Mouse (Mus musculus) stomach, postnatal 0 days (tissue): ENCODE measurements at regions not wholly inside any gene's neighbourhood (a gene's known extent, or its start where the extent isn't known, plus 50 kb on each side); places are given as distances from the start of the nearest gene placed in this dataset.
A peak's percentile ranks its signal among the peaks of the same experiment; 100 is the strongest.

Experiments
- ATAC-seq: fragments of 200-750 bp; cut with Nextera tagmentation; 2 replicates; pipeline ENCODE4 v1.8.0; 2017; ENCODE audit not compliant: low FRiP score, low TSS enrichment
- DNase-seq: peaks from one replicate; pipeline ENCODE4 v3.0.0-alpha.2; 2016; ENCODE audit warnings: low spot score
- H3K27ac ChIP-seq: fragments of 300-500 bp; sonication (generic); replicated peaks from 2 replicates; pipeline ENCODE4 v1.5.1; 2014; ENCODE audit warnings: mild to moderate bottlenecking, control low read depth
- H3K27me3 ChIP-seq: fragments of 300-500 bp; sonication (generic); 2 replicates; pipeline ENCODE4 v1.6.1; 2014; ENCODE audit warnings: low read length; ENCODE audit not compliant: control insufficient read depth, insufficient read depth
- H3K36me3 ChIP-seq: fragments of 300-500 bp; sonication (generic); 2 replicates; pipeline ENCODE4 v1.6.1; 2014; ENCODE audit warnings: low read length, mixed read lengths; ENCODE audit not compliant: control insufficient read depth, insufficient read depth
- H3K4me1 ChIP-seq: fragments of 300-500 bp; sonication (generic); replicated peaks from 2 replicates; pipeline ENCODE4 v1.6.1; 2014; ENCODE audit warnings: antibody characterized with exemption; ENCODE audit not compliant: control insufficient read depth, insufficient read depth
- H3K4me2 ChIP-seq: fragments of 300-500 bp; sonication (generic); replicated peaks from 2 replicates; pipeline ENCODE4 v1.6.1; 2014; ENCODE audit warnings: low read depth, mild to moderate bottlenecking, control low read depth, moderate library complexity
- H3K4me3 ChIP-seq: fragments of 300-500 bp; sonication (generic); 2 replicates; pipeline ENCODE4 v1.5.1; 2014; ENCODE audit warnings: low read depth, low read length, control low read depth
- H3K9ac ChIP-seq: fragments of 300-500 bp; sonication (generic); 2 replicates; pipeline ENCODE4 v1.6.1; 2014; ENCODE audit warnings: mild to moderate bottlenecking, low read length, control low read depth, mixed read lengths
- H3K9me3 ChIP-seq: fragments of 300-500 bp; sonication (generic); 2 replicates; pipeline ENCODE4 v1.6.1; 2016; ENCODE audit warnings: low read length; ENCODE audit not compliant: control insufficient read depth
- CTCF ChIP-seq: IDR thresholded peaks from 2 replicates; pipeline ENCODE4 v1.5.1; 2016; ENCODE audit warnings: antibody characterized with exemption, low read depth, mild to moderate bottlenecking, moderate library complexity
- EP300 ChIP-seq: optimal IDR thresholded peaks from 2 replicates; pipeline ENCODE3; 2016; ENCODE audit warnings: antibody characterized with exemption
- WGBS: fragments of 180-500 bp; shearing (Covaris S2); extraction: QIAGEN DNeasy Blood & Tissue Kit; methylation state at CpG from one replicate; pipeline ENCODE4 v1.1.7; 2014; 5-methylcytosine and 5-hydroxymethylcytosine counted together

- 65% methylated on average over 3 of the region's 3 CpGs for WGBS
- H3K4me1 ChIP-seq = no peaks in the 10 kb centered on the region
- DNase-seq = no peak
- H3K36me3 ChIP-seq = no peaks in the 10 kb centered on the region
- no peak overlapping the region for H3K27ac ChIP-seq
- H3K9me3 ChIP-seq = no peaks in the 10 kb centered on the region
- TF ChIP-seq EP300 = no peak
- TF ChIP-seq CTCF = no peak
- no peak overlapping the region for H3K9ac ChIP-seq
- H3K4me3 ChIP-seq = no peak overlapping the region
- no peak overlapping the region for H3K4me2 ChIP-seq
- ATAC-seq = no peak
- H3K27me3 ChIP-seq = no peaks in the 10 kb centered on the region
Measured at GRCm38 (mm10) chr3:131914372-131914771, 170.7 kb upstream of the Dkk2 start.

- TF ChIP-seq EP300 (no peak), CTCF (no peak)
- H3K27ac ChIP-seq = no peak overlapping the region
- no peak overlapping the region for H3K4me3 ChIP-seq
- H3K27me3 ChIP-seq = no peaks in the 10 kb centered on the region
- H3K9ac ChIP-seq = no peak overlapping the region
- DNase-seq = no peak
- no peak overlapping the region for H3K4me2 ChIP-seq
- no peak for ATAC-seq
- H3K36me3 ChIP-seq = no peaks in the 10 kb centered on the region
- 60% methylated on average over 7 of the region's 7 CpGs for WGBS
- H3K9me3 ChIP-seq = no peaks in the 10 kb centered on the region
- H3K4me1 ChIP-seq = no peaks in the 10 kb centered on the region
Measured at GRCm38 (mm10) chr3:131914997-131915396, 170.1 kb upstream of the Dkk2 start.

- Histone ChIP-seq H3K9me3 (no peaks in the 10 kb centered on the region), H3K36me3 (no peaks in the 10 kb centered on the region), H3K4me3 (no peak overlapping the region), H3K4me2 (no peak overlapping the region), H3K27me3 (no peaks in the 10 kb centered on the region), H3K4me1 (no peaks in the 10 kb centered on the region), H3K9ac (no peak overlapping the region), H3K27ac (no peak overlapping the region)
- DNase-seq (no peak), ATAC-seq (no peak)
- TF ChIP-seq CTCF (no peak), EP300 (no peak)
- 69% methylated on average over 13 of the region's 13 CpGs for WGBS
Measured at GRCm38 (mm10) chr3:131917734-131918534, 167.2 kb upstream of the Dkk2 start.

- Histone ChIP-seq H3K9ac (no peak overlapping the region), H3K4me1 (no peaks in the 10 kb centered on the region), H3K9me3 (no peaks in the 10 kb centered on the region), H3K4me2 (no peak overlapping the region), H3K27ac (no peak overlapping the region), H3K4me3 (no peak overlapping the region), H3K27me3 (no peaks in the 10 kb centered on the region), H3K36me3 (no peaks in the 10 kb centered on the region)
- 67% methylated on average over 12 of the region's 12 CpGs for WGBS
- ATAC-seq (no peak), DNase-seq (no peak)
- TF ChIP-seq EP300 = no peak
- TF ChIP-seq CTCF = no peak
Measured at GRCm38 (mm10) chr3:131919476-131919875, 165.6 kb upstream of the Dkk2 start.

GRCm38 (mm10) chr3:131921161-131921560 lies 163.9 kb upstream of the Dkk2 start:
- Histone ChIP-seq H3K9me3 (no peaks in the 10 kb centered on the region), H3K36me3 (no peaks in the 10 kb centered on the region), H3K4me1 (no peaks in the 10 kb centered on the region), H3K4me3 (no peak overlapping the region), H3K27ac (no peak overlapping the region), H3K27me3 (no peaks in the 10 kb centered on the region), H3K9ac (no peak overlapping the region), H3K4me2 (no peak overlapping the region)
- DNase-seq (no peak), ATAC-seq (no peak)
- TF ChIP-seq EP300 (no peak), CTCF (peak; percentile 49)
- 89% methylated on average over 6 of the region's 6 CpGs for WGBS

GRCm38 (mm10) chr3:131922733-131923132 lies 162.4 kb upstream of the Dkk2 start:
- no peak overlapping the region for H3K4me2 ChIP-seq
- H3K9ac ChIP-seq = no peak overlapping the region
- DNase-seq (no peak), ATAC-seq (no peak)
- no peak overlapping the region for H3K27ac ChIP-seq
- H3K27me3 ChIP-seq = no peaks in the 10 kb centered on the region
- TF ChIP-seq CTCF = no peak
- TF ChIP-seq EP300 = no peak
- H3K4me3 ChIP-seq = no peak overlapping the region
- H3K4me1 ChIP-seq = no peaks in the 10 kb centered on the region
- no peaks in the 10 kb centered on the region for H3K36me3 ChIP-seq
- WGBS = 46% methylated on average over 1 of the region's 1 CpGs
- no peaks in the 10 kb centered on the region for H3K9me3 ChIP-seq
